Mouse (Mus musculus) stomach, postnatal 0 days (tissue): ENCODE results near the gene Ski. TPM values are rescaled to one million over a fixed set of nuclear protein-coding genes. Genes with fewer than 3 reads are reported as not detected.
A peak's percentile ranks its signal among the peaks of the same experiment; 100 is the strongest.

Experiments used
- ATAC-seq: fragments of 200-750 bp; cut with Nextera tagmentation; 2 replicates; pipeline ENCODE4 v1.8.0; 2017; ENCODE audit not compliant: low FRiP score, low TSS enrichment
- DNase-seq: peaks from one replicate; pipeline ENCODE4 v3.0.0-alpha.2; 2016; ENCODE audit warnings: low spot score
- H3K27ac ChIP-seq: fragments of 300-500 bp; sonication (generic); replicated peaks from 2 replicates; pipeline ENCODE4 v1.5.1; 2014; ENCODE audit warnings: mild to moderate bottlenecking, control low read depth
- H3K27me3 ChIP-seq: fragments of 300-500 bp; sonication (generic); 2 replicates; pipeline ENCODE4 v1.6.1; 2014; ENCODE audit warnings: low read length; ENCODE audit not compliant: control insufficient read depth, insufficient read depth
- H3K36me3 ChIP-seq: fragments of 300-500 bp; sonication (generic); 2 replicates; pipeline ENCODE4 v1.6.1; 2014; ENCODE audit warnings: low read length, mixed read lengths; ENCODE audit not compliant: control insufficient read depth, insufficient read depth
- H3K4me1 ChIP-seq: fragments of 300-500 bp; sonication (generic); replicated peaks from 2 replicates; pipeline ENCODE4 v1.6.1; 2014; ENCODE audit warnings: antibody characterized with exemption; ENCODE audit not compliant: control insufficient read depth, insufficient read depth
- H3K4me2 ChIP-seq: fragments of 300-500 bp; sonication (generic); replicated peaks from 2 replicates; pipeline ENCODE4 v1.6.1; 2014; ENCODE audit warnings: low read depth, mild to moderate bottlenecking, control low read depth, moderate library complexity
- H3K4me3 ChIP-seq: fragments of 300-500 bp; sonication (generic); 2 replicates; pipeline ENCODE4 v1.5.1; 2014; ENCODE audit warnings: low read depth, low read length, control low read depth
- H3K9ac ChIP-seq: fragments of 300-500 bp; sonication (generic); 2 replicates; pipeline ENCODE4 v1.6.1; 2014; ENCODE audit warnings: mild to moderate bottlenecking, low read length, control low read depth, mixed read lengths
- H3K9me3 ChIP-seq: fragments of 300-500 bp; sonication (generic); 2 replicates; pipeline ENCODE4 v1.6.1; 2016; ENCODE audit warnings: low read length; ENCODE audit not compliant: control insufficient read depth
- CTCF ChIP-seq: IDR thresholded peaks from 2 replicates; pipeline ENCODE4 v1.5.1; 2016; ENCODE audit warnings: antibody characterized with exemption, low read depth, mild to moderate bottlenecking, moderate library complexity
- EP300 ChIP-seq: optimal IDR thresholded peaks from 2 replicates; pipeline ENCODE3; 2016; ENCODE audit warnings: antibody characterized with exemption
- WGBS: fragments of 180-500 bp; shearing (Covaris S2); extraction: QIAGEN DNeasy Blood & Tissue Kit; methylation state at CpG from one replicate; pipeline ENCODE4 v1.1.7; 2014; 5-methylcytosine and 5-hydroxymethylcytosine counted together
- polyA plus RNA-seq: library from polyadenylated mRNA; unstranded; fragments of >200 nt; fragmentation: Nextera tagmentation; extraction: Ambion mirVana; gene quantifications from 2 replicates; pipeline ENCODE4 v1.2.1, GENCODE M21; 2015

Gene Ski
- polyA plus RNA-seq, 1 experiment from 2014 or later, result 9.7 TPM

DNA sequence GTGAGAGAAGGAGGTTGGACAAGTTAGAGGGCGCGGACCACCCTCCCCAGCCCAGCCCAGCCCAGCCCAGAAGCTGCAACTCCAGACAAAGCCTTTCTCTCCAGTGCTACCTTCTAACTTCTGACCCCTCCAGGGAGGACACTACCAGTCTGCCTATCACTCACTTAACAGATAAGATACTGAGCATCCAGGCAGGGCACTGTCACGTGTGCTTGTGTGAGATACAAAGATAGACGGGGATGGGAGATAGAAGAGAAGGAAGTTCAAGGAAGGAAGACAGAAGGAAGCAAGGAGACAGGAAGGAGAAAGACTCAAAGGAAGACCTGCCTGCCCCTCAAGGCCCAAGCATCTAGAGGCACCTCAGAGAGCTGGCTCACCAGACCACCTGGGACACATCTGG is 73.9 kb downstream of the Ski start:
- H3K4me1 ChIP-seq, result peaks cover 22% of the 10 kb centered on the region
- H3K4me2 ChIP-seq, result no peak overlapping the region
- H3K4me3 ChIP-seq, result no peak overlapping the region
- H3K9ac ChIP-seq, result 0 out of 2 replicates have a peak overlapping the region, but pooled peaks have one; percentile 13
- ATAC-seq (no peak), DNase-seq (no peak)
- H3K27me3 ChIP-seq, result no peaks in the 10 kb centered on the region
- TF ChIP-seq CTCF (no peak), EP300 (no peak)
- peak overlapping the region; percentile 97 for H3K27ac ChIP-seq
- WGBS, result 61% methylated on average over 4 of the region's 4 CpGs
- no peaks in the 10 kb centered on the region for H3K9me3 ChIP-seq
- no peaks in the 10 kb centered on the region for H3K36me3 ChIP-seq

DNA sequence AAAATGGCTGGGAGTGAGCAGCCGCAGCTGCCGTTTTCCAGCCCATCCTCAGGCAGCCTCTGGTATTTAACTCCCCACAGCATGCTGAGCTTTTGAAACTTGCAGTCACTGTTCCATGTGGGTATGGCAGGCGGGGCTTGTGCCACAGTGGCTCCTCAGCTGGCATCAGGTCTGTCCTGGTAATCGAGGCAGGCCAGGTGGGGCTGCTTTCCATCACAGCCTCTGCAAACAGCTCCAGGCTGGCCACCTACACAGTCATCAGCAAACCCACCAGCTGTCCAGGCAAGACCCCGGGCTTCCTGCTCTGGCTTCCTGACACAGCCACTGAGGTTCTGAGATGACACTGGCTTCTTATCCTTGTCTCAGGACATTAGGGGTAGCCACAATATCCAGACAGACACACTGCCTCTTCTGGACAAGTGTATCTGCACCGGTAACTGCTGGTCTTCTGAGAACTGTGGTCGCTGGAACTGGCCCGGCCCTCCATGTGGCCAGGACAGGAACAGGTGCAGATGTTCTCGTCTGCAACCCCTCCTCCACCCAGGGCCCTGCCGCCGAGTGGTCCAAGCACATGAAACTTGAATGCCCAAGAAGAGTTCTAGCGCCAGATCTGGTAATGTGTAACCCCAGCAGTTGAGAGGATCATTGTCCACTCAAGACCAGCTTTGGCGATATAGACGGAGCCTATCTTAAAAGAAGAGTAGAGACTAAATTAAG is 76.1 kb downstream of the Ski start:
- H3K36me3 ChIP-seq, result no peaks in the 10 kb centered on the region
- no peaks in the 10 kb centered on the region for H3K9me3 ChIP-seq
- no peak overlapping the region for H3K9ac ChIP-seq
- ATAC-seq, result no peak
- no peak overlapping the region for H3K4me3 ChIP-seq
- no peak for DNase-seq
- 0 out of 2 replicates have a peak overlapping the region, but pooled peaks have one; percentile 35 for H3K27ac ChIP-seq
- no peak overlapping the region for H3K4me2 ChIP-seq
- no peaks in the 10 kb centered on the region for H3K27me3 ChIP-seq
- H3K4me1 ChIP-seq, result peaks cover 24% of the 10 kb centered on the region
- 55% methylated on average over 14 of the region's 14 CpGs for WGBS
- TF ChIP-seq CTCF (0 out of 2 replicates have a peak, but pooled peaks have one; percentile 2), EP300 (no peak)

- peak; percentile 42 for TF ChIP-seq CTCF
- no peak for TF ChIP-seq EP300
- DNase-seq (no peak), ATAC-seq (no peak)
- peak overlapping the region; percentile 94 for H3K27ac ChIP-seq
- 0 out of 2 replicates have a peak overlapping the region, but pooled peaks have one; percentile 13 for H3K9ac ChIP-seq
- H3K27me3 ChIP-seq, result no peaks in the 10 kb centered on the region
- no peaks in the 10 kb centered on the region for H3K9me3 ChIP-seq
- H3K36me3 ChIP-seq, result no peaks in the 10 kb centered on the region
- H3K4me3 ChIP-seq, result no peak overlapping the region
- H3K4me2 ChIP-seq, result no peak overlapping the region
- WGBS, result 42% methylated on average over 4 of the region's 4 CpGs
- peaks cover 24% of the 10 kb centered on the region for H3K4me1 ChIP-seq
Observed at GRCm38 (mm10) chr4:155144548-155145180, 77.7 kb downstream of the Ski start.

DNA sequence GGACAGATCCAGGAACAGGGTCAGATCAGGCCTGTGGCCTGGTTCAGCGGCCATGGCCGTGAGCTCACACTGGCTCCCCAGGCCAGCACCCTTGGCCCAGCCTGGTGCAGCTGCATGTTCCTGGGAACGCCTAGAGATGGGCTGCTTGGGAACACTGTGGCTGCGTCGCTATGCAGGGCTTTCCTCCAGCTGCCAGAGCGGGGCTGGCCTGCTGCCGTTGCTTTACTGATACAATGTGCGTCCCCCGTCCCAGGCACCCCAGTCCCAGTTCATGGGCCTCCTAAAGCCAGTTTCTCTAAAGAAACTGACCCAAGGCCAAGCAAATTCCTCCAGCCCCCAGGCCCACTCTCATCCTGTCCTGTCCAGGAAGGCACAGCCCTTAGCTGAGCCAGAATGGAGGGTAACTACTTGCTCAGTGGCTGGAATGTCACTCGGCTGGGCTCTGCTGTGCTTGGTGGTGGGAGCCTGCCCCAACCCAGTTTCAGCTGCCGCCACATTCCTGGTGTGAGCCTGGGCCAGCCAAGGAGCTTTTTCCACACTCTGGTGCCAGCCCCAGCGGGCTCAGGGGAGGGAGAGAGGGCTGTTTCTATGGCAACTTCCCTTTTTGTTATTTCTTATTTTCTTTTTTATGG is 78.4 kb downstream of the Ski start:
- Histone ChIP-seq H3K9ac (peak overlapping the region; percentile 43), H3K27me3 (no peaks in the 10 kb centered on the region), H3K4me1 (peaks cover 24% of the 10 kb centered on the region), H3K27ac (peak overlapping the region; percentile 94), H3K4me3 (no peak overlapping the region), H3K36me3 (no peaks in the 10 kb centered on the region), H3K4me2 (no peak overlapping the region), H3K9me3 (no peaks in the 10 kb centered on the region)
- TF ChIP-seq EP300 (no peak), CTCF (no peak)
- DNase-seq (peak; percentile 64), ATAC-seq (peak; percentile 66)
- 29% methylated on average over 12 of the region's 12 CpGs for WGBS

- no peak for TF ChIP-seq EP300
- TF ChIP-seq CTCF, result no peak
- Histone ChIP-seq H3K9ac (peak overlapping the region; percentile 43), H3K36me3 (no peaks in the 10 kb centered on the region), H3K9me3 (no peaks in the 10 kb centered on the region), H3K4me2 (no peak overlapping the region), H3K4me1 (peaks cover 24% of the 10 kb centered on the region), H3K27ac (peak overlapping the region; percentile 94), H3K4me3 (no peak overlapping the region), H3K27me3 (no peaks in the 10 kb centered on the region)
- DNase-seq, result no peak
- WGBS, result 53% methylated on average over 2 of the region's 2 CpGs
- no peak for ATAC-seq
Observed at GRCm38 (mm10) chr4:155143411-155143810, 79.0 kb downstream of the Ski start.
